In genomic region chr11:4495021-4495540, GRCm38 (mm10) we compare ENCODE assay signal across 23 mouse cellular contexts. TPM values are rescaled to one million over a fixed set of nuclear protein-coding genes. Genes with fewer than 3 reads are reported as not detected.
DNase-seq lines count a peak whose midpoint lies in the region; ATAC-seq and TF ChIP-seq lines count a peak whose summit lies in the region.
"Had no signal": no experiment of that assay in that cellular context is flagged by ENCODE, and none has a peak within 500 bp of the region (broad histone marks: within the 10 kb centered on the region; RNA-seq: fewer than 3 reads in every experiment).

No protein-coding gene starts in this region.

- no peaks in the 10 kb centered on the region for H3K9me3 ChIP-seq in kidney, postnatal 0 days (replicated peaks; ENCODE audit: low read length)
- H3K9me3 ChIP-seq in CH12.LX (replicated peaks; ENCODE audit: low read length) = no peaks in the 10 kb centered on the region
- H3K9me3 ChIP-seq: embryonic facial prominence, embryonic 10.5 days; forebrain, embryonic 13.5 days; G1E; hindbrain, embryonic 12.5 days had no signal

- no peak for TF ChIP-seq CTCF in kidney, postnatal 0 days (IDR thresholded peaks at IDR 0.05; ENCODE audit: low read depth)
- TF ChIP-seq CTCF in CH12.LX (conservative IDR thresholded peaks at IDR 0.05 in 1 of 2, IDR thresholded peaks at IDR 0.05 in 1 of 2; ENCODE audit: low read depth in 2 of 2, low read length in 2 of 2) = no peak

- no peak for ATAC-seq in kidney, postnatal 0 days (replicated peaks; ENCODE audit: low FRiP score, low read depth)
- ATAC-seq: forebrain, embryonic 13.5 days; forebrain, postnatal 0 days; hindbrain, embryonic 16.5 days had no signal

- H3K4me3 ChIP-seq in kidney, postnatal 0 days (replicated peaks; ENCODE audit: low read depth, low read length) = no peak overlapping the region
- H3K4me3 ChIP-seq in CH12.LX (replicated peaks in 1 of 3; ENCODE audit: low read depth in 2 of 3, low read length in 2 of 3, poor library complexity in 1 of 3) = no peak overlapping the region
- H3K4me3 ChIP-seq: embryonic facial prominence, embryonic 10.5 days; forebrain, embryonic 13.5 days; gastrocnemius, adult 2 months; hindbrain, embryonic 12.5 days had no signal

- no peaks in the 10 kb centered on the region for H3K27me3 ChIP-seq in kidney, postnatal 0 days (ENCODE audit: insufficient read depth, low read length)
- H3K27me3 ChIP-seq in CH12.LX (replicated peaks) = no peaks in the 10 kb centered on the region
- H3K27me3 ChIP-seq: forebrain, embryonic 13.5 days; hindbrain, embryonic 12.5 days had no signal

- no peak overlapping the region for H3K27ac ChIP-seq in kidney, postnatal 0 days
- no peak overlapping the region for H3K27ac ChIP-seq in CH12.LX (ENCODE audit: insufficient read depth, low read depth)
- H3K27ac ChIP-seq: embryonic facial prominence, embryonic 10.5 days; forebrain, embryonic 13.5 days; gastrocnemius, adult 2 months; hindbrain, embryonic 12.5 days had no signal

- no peak for TF ChIP-seq RAD21 in CH12.LX (IDR thresholded peaks at IDR 0.05; ENCODE audit: low read depth, low read length)

- TF ChIP-seq POLR2A in CH12.LX (IDR thresholded peaks at IDR 0.05; ENCODE audit: low read depth, low read length) = no peak

- in situ Hi-C loops in CH12.LX (cut with MboI; ENCODE audit: low pct_ligation_motif_present, low pct_unique_long_range_greater_than_20kb, low sequenced_read_pairs) = no loop called here

- no peaks in the 10 kb centered on the region; the same call in 1 of the 2 replicates for H3K79me2 ChIP-seq in CH12.LX (replicated peaks; ENCODE audit: control insufficient read depth, extremely low read depth, insufficient read depth, poor library complexity, severe bottlenecking)

- no peak for TF ChIP-seq EP300 in CH12.LX (IDR thresholded peaks at IDR 0.05; ENCODE audit: low read length)

- 65% methylated on average over 4 of the region's 4 CpGs for WGBS in kidney, postnatal 0 days

- no peak overlapping the region for H3K9ac ChIP-seq in kidney, postnatal 0 days (ENCODE audit: low read depth, low read length)
- H3K9ac ChIP-seq in CH12.LX (ENCODE audit: insufficient read depth, low read depth) = no peak overlapping the region
- H3K9ac ChIP-seq: forebrain, embryonic 13.5 days; forebrain, postnatal 0 days; hindbrain, embryonic 12.5 days had no signal

- 0 out of 2 replicates have a peak, but pooled peaks cover 3% of the 10 kb centered on the region for H3K4me1 ChIP-seq in kidney, postnatal 0 days (replicated peaks; ENCODE audit: insufficient read depth, low read length)
- H3K4me1 ChIP-seq in CH12.LX (ENCODE audit: control insufficient read depth in 1 of 2, insufficient read depth in 2 of 2) = peaks cover 12 to 47% of the 10 kb centered on the region in 2 experiments
- H3K4me1 ChIP-seq: embryonic facial prominence, embryonic 10.5 days; hindbrain, embryonic 12.5 days had no signal

- peak; percentile 33 for DNase-seq in kidney, adult 11 months
- no peak for DNase-seq in kidney, postnatal 4 days
- peak; percentile 11 for DNase-seq in kidney, postnatal 0 days (ENCODE audit: low spot score)
- no peak for DNase-seq in kidney, adult 9 months
- DNase-seq in CH12.LX (ENCODE audit: extremely low read depth) = no peak
- DNase-seq in R1 (ENCODE audit: low read depth, low spot score) = peak; percentile 78
- DNase-seq in retina, embryonic 14.5 days (ENCODE audit: low spot score) = no peak
- DNase-seq in cerebellum, adult 9-10 months = no peak
- DNase-seq: adrenal gland, adult 2 months; adrenal gland, postnatal 25 days; cerebellum, adult 18-20 months; cerebellum, postnatal 10 days; forebrain, postnatal 0 days; gastrocnemius, adult 2 months; gastrocnemius, postnatal 25 days; heart, postnatal 10 days; heart, postnatal 4 days had no signal

- no peak overlapping the region for H3K4me2 ChIP-seq in kidney, postnatal 0 days (ENCODE audit: low read length)
- H3K4me2 ChIP-seq in CH12.LX (ENCODE audit: insufficient read depth, low read depth, poor library complexity, severe bottlenecking) = no peak overlapping the region
- H3K4me2 ChIP-seq: forebrain, embryonic 13.5 days; hindbrain, embryonic 12.5 days had no signal

- peaks cover 20% of the 10 kb centered on the region; the same call in 1 of the 2 replicates for H3K36me3 ChIP-seq in kidney, postnatal 0 days (ENCODE audit: insufficient read depth, low read length)
- peaks cover 26 to 79% of the 10 kb centered on the region in 2 experiments for H3K36me3 ChIP-seq in CH12.LX (replicated peaks in 1 of 2; ENCODE audit: control insufficient read depth in 1 of 2, insufficient read depth in 1 of 2, low read length in 1 of 2)

- dilution Hi-C loops in CH12.LX (cut with MboI; ENCODE audit: extremely low pct_ligation_motif_present, extremely low pct_unique_long_range_greater_than_20kb, low sequenced_read_pairs) = no loop called here

TF ChIP-seq in CH12.LX, 34 proteins besides CTCF, POLR2A, EP300 and RAD21:
- no peak for TF ChIP-seq KAT2A (IDR thresholded peaks at IDR 0.05; ENCODE audit: insufficient replicate concordance, low read length)
- TF ChIP-seq MAFK (IDR thresholded peaks at IDR 0.05; ENCODE audit: insufficient replicate concordance, low read length) = peak; percentile 64; the same call in 1 of the 2 replicates

RNA-seq across cellular contexts. Expression of gene Hormad2, which starts 54.2 kb away (rescaled TPM):
- polyA plus RNA-seq in kidney, postnatal 0 days (2015; fragmentation: Nextera tagmentation; extraction: Ambion mirVana) = 0.26 and 0.38 TPM in 2 replicates
- total RNA-seq in CH12.LX (2012; rRNA removed) = not detected in 2 replicates
- not detected in 2 replicates for total RNA-seq in CH12.LX (2014; rRNA removed)
- not detected in 2 replicates for polyA plus RNA-seq in CH12.LX (2012; ENCODE audit: insufficient read length, low read depth)
- total RNA-seq: forebrain, postnatal 0 days; gastrocnemius, adult 2 months; gastrocnemius, postnatal 25 days; heart, postnatal 10 days had no signal
- polyA plus RNA-seq: adrenal gland, adult 2 months; C2C12; forebrain, postnatal 0 days had no signal

Comparison
In these comparisons a context has a peak if more than half of its experiments do, and no peak if none do; other contexts are left out.
1. DNase-seq: peak in kidney, adult 11 months (single experiment), kidney, postnatal 0 days (single experiment) and R1 (single experiment); none in kidney, postnatal 4 days (0 of 2), kidney, adult 9 months (single experiment), CH12.LX (single experiment), retina, embryonic 14.5 days (single experiment) and cerebellum, adult 9-10 months (single experiment).